Mouse (Mus musculus) heart, adult 2 months (tissue): ENCODE measurements around the gene Fam213b.
A peak's percentile ranks its signal among the peaks of the same experiment; 100 is the strongest.

Source experiments
- CTCF ChIP-seq: fragments of 200-600 bp; IDR thresholded peaks from 2 replicates; pipeline ENCODE4 v1.8.1; 2022; ENCODE audit warnings: antibody characterized with exemption, mild to moderate bottlenecking, moderate library complexity
- EP300 ChIP-seq: fragments of 200-500 bp; IDR thresholded peaks from 2 replicates; pipeline ENCODE4 v1.6.1; 2011; ENCODE audit warnings: low read depth, low read length, control low read depth; ENCODE audit not compliant: insufficient read depth
- POLR2A ChIP-seq: fragments of 200-500 bp; IDR thresholded peaks from 2 replicates; pipeline ENCODE4 v1.6.1; 2011; ENCODE audit warnings: mild to moderate bottlenecking, low read depth, low read length, control low read depth; ENCODE audit not compliant: insufficient read depth

DNA sequence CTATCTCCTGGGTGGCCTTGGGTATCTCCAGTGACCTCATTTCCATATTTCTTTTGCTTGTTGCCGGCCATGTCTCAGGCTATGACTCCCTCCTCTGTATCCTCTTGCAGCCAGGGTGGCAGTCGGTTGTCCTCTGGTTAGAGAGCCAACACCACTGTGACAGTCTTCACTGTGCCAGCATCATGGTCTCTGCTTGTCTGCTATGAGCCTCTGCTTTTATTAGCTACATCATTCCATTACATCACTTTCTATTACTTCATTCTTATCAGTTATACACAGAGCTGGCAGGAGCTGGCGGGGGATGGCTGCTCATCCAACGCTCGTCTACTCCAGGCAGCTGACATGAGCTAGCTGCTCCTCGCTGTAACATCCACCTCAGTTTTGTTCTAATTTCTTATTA lies 18.2 kb downstream of the Fam213b start:
- TF ChIP-seq POLR2A (peak; percentile 50; the same call in 1 of the 2 replicates), CTCF (no peak), EP300 (peak; percentile 58)
